Mouse (Mus musculus) midbrain, embryonic 13.5 days (tissue): Measurements from ENCODE around the gene Cacng8. TPM values are rescaled to one million over a fixed set of nuclear protein-coding genes. Genes with fewer than 3 reads are reported as not detected.

Experiments
- ATAC-seq: fragments of 200-750 bp; cut with Nextera tagmentation; 2 replicates; pipeline ENCODE4 v1.8.0; 2017; ENCODE audit warnings: mild to moderate bottlenecking, moderate TSS enrichment, moderate library complexity
- H3K27ac ChIP-seq: fragments of 300-500 bp; sonication (generic); 2 replicates; pipeline ENCODE4 v1.5.1; 2015; ENCODE audit warnings: inconsistent platforms, mild to moderate bottlenecking, moderate library complexity
- H3K27me3 ChIP-seq: fragments of 300-500 bp; sonication (generic); 2 replicates; pipeline ENCODE4 v1.6.1; 2015; ENCODE audit warnings: mild to moderate bottlenecking, inconsistent platforms
- H3K36me3 ChIP-seq: fragments of 300-500 bp; sonication (generic); 2 replicates; pipeline ENCODE4 v1.6.1; 2015; ENCODE audit warnings: mild to moderate bottlenecking, inconsistent platforms
- H3K4me1 ChIP-seq: fragments of 300-500 bp; sonication (generic); replicated peaks from 2 replicates; pipeline ENCODE4 v1.6.1; 2015; ENCODE audit warnings: inconsistent platforms
- H3K4me2 ChIP-seq: fragments of 300-500 bp; sonication (generic); replicated peaks from 2 replicates; pipeline ENCODE4 v1.6.1; 2015; ENCODE audit warnings: moderate library complexity, mild to moderate bottlenecking, inconsistent platforms
- H3K4me3 ChIP-seq: fragments of 300-500 bp; sonication (generic); replicated peaks from 2 replicates; pipeline ENCODE4 v1.5.1; 2015; ENCODE audit warnings: mild to moderate bottlenecking, inconsistent platforms
- H3K9ac ChIP-seq: fragments of 300-500 bp; sonication (generic); replicated peaks from 2 replicates; pipeline ENCODE4 v1.6.1; 2015; ENCODE audit warnings: mild to moderate bottlenecking, inconsistent platforms
- H3K9me3 ChIP-seq: fragments of 300-500 bp; sonication (generic); 2 replicates; pipeline ENCODE4 v1.6.1; 2016; ENCODE audit warnings: mild to moderate bottlenecking, inconsistent platforms
- WGBS: fragments of 180-500 bp; shearing (Covaris S2); methylation state at CpG from one replicate; pipeline ENCODE4 v1.1.7; 2015; 5-methylcytosine and 5-hydroxymethylcytosine counted together
- polyA plus RNA-seq: library from polyadenylated mRNA; unstranded; fragments of >200 nt; fragmentation: Nextera tagmentation; extraction: Ambion mirVana; gene quantifications from 2 replicates; pipeline ENCODE4 v1.2.1, GENCODE M21; 2015

The Cacng8 gene
- polyA plus RNA-seq, 1 experiment from 2014 or later: 13.9 TPM

DNA sequence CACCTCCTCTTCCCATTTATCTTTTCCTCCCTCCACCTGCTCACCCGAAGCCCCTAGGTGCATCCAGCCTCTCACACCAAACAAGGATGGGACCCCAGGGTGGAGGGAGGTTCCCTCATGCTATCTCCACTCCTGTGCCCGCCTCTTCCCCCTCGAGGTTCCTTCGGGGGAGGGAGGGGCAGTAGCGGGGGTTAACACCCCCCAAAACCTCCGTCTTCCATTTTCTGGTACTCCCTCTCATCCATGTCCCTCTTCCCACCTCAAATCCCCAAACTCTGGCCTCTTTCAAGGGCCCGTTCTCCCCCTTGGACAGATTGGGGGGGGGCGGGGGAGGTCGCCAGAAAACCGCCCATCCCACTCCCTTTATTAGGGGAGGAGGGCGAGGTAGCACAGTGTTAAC, 22.9 kb upstream of the Cacng8 start:
- Histone ChIP-seq H3K4me1 (peaks cover 12% of the 10 kb centered on the region), H3K4me3 (no peak overlapping the region), H3K4me2 (peak overlapping the region; percentile 11; the same call in 1 of the 2 replicates), H3K9ac (peak overlapping the region; percentile 24; the same call in 1 of the 2 replicates), H3K9me3 (no peaks in the 10 kb centered on the region), H3K36me3 (peaks cover 25% of the 10 kb centered on the region), H3K27me3 (peaks cover 19% of the 10 kb centered on the region; the same call in 1 of the 2 replicates), H3K27ac (no peak overlapping the region)
- 10% methylated on average over 11 of the region's 11 CpGs for WGBS
- ATAC-seq: no peak

DNA sequence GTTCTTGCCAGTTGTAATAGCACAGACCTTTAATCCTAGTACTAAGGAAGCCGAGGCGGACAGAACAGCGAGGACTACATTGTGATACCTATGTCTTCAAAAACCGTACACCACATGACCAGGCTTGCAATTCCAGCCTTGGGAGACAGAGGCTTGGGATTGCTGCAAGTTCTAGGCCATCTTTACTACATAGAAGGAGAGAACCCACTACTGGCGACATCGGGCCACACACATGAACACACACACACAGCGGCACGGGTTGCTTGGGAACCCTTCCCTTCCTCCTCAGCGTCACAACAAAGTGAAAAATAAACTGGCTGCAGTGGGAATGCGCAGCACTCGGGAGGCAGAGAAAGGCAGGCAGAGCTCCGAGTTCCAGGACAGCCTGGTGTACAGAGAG, 22.2 kb upstream of the Cacng8 start:
- H3K36me3 ChIP-seq: peaks cover 25% of the 10 kb centered on the region
- no peak overlapping the region for H3K9ac ChIP-seq
- 29% methylated on average over 12 of the region's 12 CpGs for WGBS
- 0 out of 2 replicates have a peak, but pooled peaks have one; percentile 28 for ATAC-seq
- H3K4me1 ChIP-seq: peaks cover 12% of the 10 kb centered on the region
- H3K27ac ChIP-seq: no peak overlapping the region
- no peak overlapping the region for H3K4me3 ChIP-seq
- H3K27me3 ChIP-seq: peaks cover 19% of the 10 kb centered on the region; the same call in 1 of the 2 replicates
- no peak overlapping the region for H3K4me2 ChIP-seq
- no peaks in the 10 kb centered on the region for H3K9me3 ChIP-seq

DNA sequence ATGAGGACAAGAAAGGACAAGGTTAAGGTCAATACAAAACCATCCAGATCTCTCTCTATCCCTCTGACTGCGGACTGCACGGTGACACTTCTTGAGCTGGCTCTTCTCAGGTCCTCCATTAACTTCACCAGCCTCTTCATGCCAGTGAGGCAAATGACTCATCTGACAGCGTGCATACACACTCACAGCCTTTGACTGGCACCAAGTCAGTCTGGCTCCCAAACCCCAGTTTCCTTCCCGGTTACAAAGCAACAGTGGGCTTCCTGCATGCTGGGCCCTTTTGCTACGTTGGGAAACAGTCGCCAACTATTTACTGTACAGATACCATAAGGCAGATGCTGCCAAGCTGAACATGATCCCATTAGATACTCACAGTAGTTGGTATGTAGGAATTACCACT, 21.3 kb upstream of the Cacng8 start:
- Histone ChIP-seq H3K9me3 (no peaks in the 10 kb centered on the region), H3K27me3 (peaks cover 19% of the 10 kb centered on the region; the same call in 1 of the 2 replicates), H3K4me3 (no peak overlapping the region), H3K4me2 (no peak overlapping the region), H3K36me3 (peaks cover 23% of the 10 kb centered on the region), H3K4me1 (peaks cover 12% of the 10 kb centered on the region), H3K9ac (no peak overlapping the region), H3K27ac (no peak overlapping the region)
- no peak for ATAC-seq
- WGBS: 77% methylated on average over 6 of the region's 6 CpGs

DNA sequence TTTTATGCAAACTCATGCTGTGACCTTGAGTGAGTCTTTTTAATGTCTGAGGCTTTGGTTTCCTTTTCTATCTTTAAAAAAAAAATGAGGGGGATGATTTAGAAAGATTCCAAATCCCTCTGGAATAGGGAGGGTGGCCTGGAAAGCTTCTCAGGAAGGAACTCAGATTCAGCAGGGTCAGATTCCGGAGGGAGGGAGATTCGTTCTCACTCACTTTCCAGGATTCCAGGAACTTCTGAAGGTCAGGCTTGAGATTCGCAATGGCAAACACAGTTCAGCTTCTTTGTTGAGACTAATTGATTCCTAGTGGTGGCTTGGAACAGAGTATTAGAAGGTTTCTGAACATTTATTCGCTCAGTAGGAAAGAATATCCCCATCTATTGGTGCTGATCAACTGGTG, 20.1 kb upstream of the Cacng8 start:
- Histone ChIP-seq H3K9ac (no peak overlapping the region), H3K4me1 (peaks cover 12% of the 10 kb centered on the region), H3K9me3 (no peaks in the 10 kb centered on the region), H3K36me3 (peaks cover 11% of the 10 kb centered on the region), H3K4me2 (no peak overlapping the region), H3K27ac (no peak overlapping the region), H3K27me3 (peaks cover 14% of the 10 kb centered on the region; the same call in 1 of the 2 replicates), H3K4me3 (no peak overlapping the region)
- 58% methylated on average over 4 of the region's 4 CpGs for WGBS
- ATAC-seq: no peak

DNA sequence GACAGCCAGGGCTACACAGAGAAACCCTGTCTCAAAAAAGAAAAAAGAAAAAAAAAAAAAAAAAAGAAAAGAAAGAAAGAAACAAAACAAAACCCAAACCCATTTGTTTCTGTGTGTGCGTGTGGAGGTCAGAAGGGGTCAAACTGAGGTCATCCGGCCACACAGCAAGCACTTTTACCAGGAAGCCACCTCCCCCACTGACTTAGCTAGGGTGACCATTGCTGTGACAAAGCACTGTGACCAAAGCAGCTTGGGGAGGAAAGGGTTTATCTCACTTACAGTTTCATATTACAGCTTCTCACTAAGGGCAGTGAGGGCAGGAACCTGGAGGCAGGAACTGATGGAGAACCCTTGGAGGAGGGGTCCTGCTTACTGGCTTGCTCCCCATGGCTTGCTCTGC, 18.1 kb upstream of the Cacng8 start:
- no peak overlapping the region for H3K27ac ChIP-seq
- H3K4me3 ChIP-seq: no peak overlapping the region
- H3K36me3 ChIP-seq: no peaks in the 10 kb centered on the region

DNA sequence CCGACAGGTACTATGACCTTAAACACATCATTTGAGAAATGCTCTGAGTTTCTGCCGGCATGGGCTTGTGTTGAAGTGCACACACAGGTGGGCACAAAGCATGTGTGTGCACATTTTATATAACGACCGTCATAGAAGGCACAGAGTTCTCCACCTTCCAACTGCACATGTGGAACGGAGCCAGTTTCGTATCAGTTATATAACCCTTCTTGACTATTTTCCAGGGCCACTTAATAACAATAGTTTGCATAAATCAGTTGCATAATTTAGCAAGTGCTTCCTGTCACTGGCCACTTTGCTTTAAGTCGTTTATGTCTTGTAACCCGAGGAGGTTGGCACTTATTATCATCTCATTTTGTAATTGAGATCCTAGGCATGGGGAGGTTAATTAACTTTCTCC, 16.7 kb upstream of the Cacng8 start:
- WGBS: 85% methylated on average over 8 of the region's 8 CpGs
- Histone ChIP-seq H3K4me2 (no peak overlapping the region), H3K36me3 (no peaks in the 10 kb centered on the region), H3K4me1 (no peaks in the 10 kb centered on the region), H3K4me3 (no peak overlapping the region), H3K27ac (no peak overlapping the region), H3K27me3 (no peaks in the 10 kb centered on the region), H3K9ac (no peak overlapping the region), H3K9me3 (no peaks in the 10 kb centered on the region)
- no peak for ATAC-seq

More for the DNA sequence above, 18.1 kb upstream of the Cacng8 start:
- Histone ChIP-seq H3K9ac (no peak overlapping the region), H3K4me1 (peaks cover 4% of the 10 kb centered on the region), H3K27me3 (no peaks in the 10 kb centered on the region), H3K4me2 (no peak overlapping the region), H3K9me3 (no peaks in the 10 kb centered on the region)
- WGBS: 86% methylated on average over 2 of the region's 2 CpGs
- no peak for ATAC-seq

DNA sequence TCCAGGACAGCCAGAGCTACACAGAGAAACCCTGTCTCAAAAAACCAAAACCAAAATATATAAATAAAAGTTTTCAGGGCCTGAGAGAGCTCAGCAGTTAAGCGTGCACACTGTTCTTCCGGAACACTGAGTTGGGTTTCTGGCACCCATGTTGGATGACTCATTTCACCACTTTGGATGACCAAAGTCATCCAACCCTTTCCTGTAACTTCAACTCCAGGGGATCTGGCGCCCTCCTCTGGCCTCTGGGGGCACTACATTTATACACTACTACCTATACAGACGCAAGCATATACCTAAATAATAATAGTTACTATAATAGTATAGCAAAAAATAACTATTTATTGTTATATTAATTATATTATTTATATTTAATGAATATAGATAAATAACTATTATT, 13.7 kb upstream of the Cacng8 start:
- H3K9me3 ChIP-seq: no peaks in the 10 kb centered on the region
- H3K36me3 ChIP-seq: no peaks in the 10 kb centered on the region
- no peak for ATAC-seq
- no peak overlapping the region for H3K4me2 ChIP-seq
- H3K27ac ChIP-seq: no peak overlapping the region
- H3K4me1 ChIP-seq: no peaks in the 10 kb centered on the region
- H3K4me3 ChIP-seq: no peak overlapping the region
- H3K9ac ChIP-seq: no peak overlapping the region
- WGBS: 53% methylated on average over 4 of the region's 4 CpGs
- no peaks in the 10 kb centered on the region for H3K27me3 ChIP-seq

DNA sequence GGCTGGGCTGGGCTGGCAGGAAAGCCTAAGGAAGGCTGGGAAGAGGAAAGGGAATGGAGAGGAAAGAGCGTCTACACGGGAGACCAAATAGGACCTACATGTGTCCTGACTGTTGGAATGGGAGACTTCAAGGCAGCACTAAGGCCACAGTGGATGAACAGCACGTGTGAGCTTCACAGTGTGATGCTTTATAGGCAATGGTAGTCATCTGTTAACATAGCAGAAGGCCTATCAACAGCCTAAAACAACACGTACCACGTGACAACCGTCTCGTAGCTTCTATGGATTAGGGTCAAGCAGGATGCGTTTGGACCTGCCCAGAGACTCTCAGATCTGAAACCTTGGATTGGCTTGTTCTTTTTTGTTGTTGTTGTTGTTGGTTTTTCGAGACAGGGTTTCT, 8.4 kb upstream of the Cacng8 start:
- Histone ChIP-seq H3K4me3 (no peak overlapping the region), H3K27ac (no peak overlapping the region), H3K4me2 (no peak overlapping the region), H3K9ac (no peak overlapping the region), H3K4me1 (0 out of 2 replicates have a peak, but pooled peaks cover 4% of the 10 kb centered on the region), H3K36me3 (no peaks in the 10 kb centered on the region), H3K27me3 (no peaks in the 10 kb centered on the region), H3K9me3 (no peaks in the 10 kb centered on the region)
- WGBS: 84% methylated on average over 9 of the region's 9 CpGs
- ATAC-seq: no peak

DNA sequence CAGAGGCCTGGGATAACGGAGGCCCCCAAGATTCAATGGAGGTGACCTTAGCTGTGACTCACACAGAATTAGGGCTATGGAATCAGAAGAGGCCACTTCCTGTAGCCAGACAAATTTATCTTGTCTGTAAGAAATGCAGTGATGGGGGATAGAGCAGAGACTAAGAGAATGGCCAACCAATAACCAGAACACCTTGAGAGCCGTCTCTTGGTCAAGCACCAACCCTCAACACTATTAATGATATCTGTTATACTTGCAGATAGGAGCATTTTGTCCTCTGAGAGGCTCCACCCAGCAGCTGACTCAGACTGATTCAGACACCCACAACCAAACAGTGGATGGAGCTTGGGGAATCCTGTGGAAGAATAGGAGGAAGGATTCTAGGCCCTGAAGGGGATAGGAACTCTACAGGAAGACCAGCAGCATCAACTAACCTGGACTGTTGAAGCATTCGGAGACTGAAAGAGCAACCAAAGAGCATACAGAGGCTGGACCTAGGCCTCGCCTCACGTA, 5.6 kb upstream of the Cacng8 start:
- H3K36me3 ChIP-seq: no peaks in the 10 kb centered on the region
- no peak overlapping the region for H3K4me2 ChIP-seq
- ATAC-seq: no peak
- H3K4me1 ChIP-seq: peaks cover 23% of the 10 kb centered on the region
- no peaks in the 10 kb centered on the region for H3K27me3 ChIP-seq
- H3K27ac ChIP-seq: no peak overlapping the region
- no peaks in the 10 kb centered on the region for H3K9me3 ChIP-seq
- no peak overlapping the region for H3K9ac ChIP-seq
- 93% methylated on average over 5 of the region's 5 CpGs for WGBS
- no peak overlapping the region for H3K4me3 ChIP-seq

DNA sequence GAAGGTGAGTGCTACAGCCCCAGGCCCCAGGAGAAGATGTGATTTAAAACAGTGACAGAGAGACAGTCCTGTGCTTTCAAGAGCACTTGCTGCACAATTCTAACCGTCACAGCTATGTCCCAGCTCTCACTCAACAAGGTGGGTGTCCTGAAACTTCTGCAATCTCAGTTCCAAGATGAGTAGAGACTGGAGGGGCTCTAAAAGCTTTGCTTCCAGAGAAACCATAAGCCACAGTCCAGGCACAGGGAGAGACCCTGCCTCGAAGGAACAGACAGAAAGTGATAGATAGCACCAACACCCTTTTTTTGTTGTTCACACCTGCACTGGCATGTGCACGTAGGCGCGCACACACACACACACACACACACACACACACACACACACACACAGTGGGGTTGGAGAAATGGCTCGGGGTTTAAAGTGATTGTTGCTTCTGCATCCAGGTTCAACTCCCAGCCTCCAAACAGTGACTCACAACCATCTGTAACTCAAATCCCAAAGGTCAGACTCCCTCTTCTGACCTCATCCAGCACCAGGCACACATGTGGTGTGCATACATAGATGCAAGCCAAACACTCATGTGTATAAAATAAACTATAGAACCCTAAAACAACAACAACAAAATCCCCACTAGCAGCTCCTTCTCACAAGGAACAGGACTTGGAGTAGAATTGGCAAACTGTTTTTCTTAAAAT, 4.3 kb upstream of the Cacng8 start:
- Histone ChIP-seq H3K27me3 (no peaks in the 10 kb centered on the region), H3K36me3 (no peaks in the 10 kb centered on the region), H3K4me2 (no peak overlapping the region), H3K27ac (no peak overlapping the region), H3K4me1 (peaks cover 26% of the 10 kb centered on the region), H3K9ac (no peak overlapping the region), H3K4me3 (no peak overlapping the region), H3K9me3 (no peaks in the 10 kb centered on the region)
- ATAC-seq: no peak
- 89% methylated on average over 6 of the region's 6 CpGs for WGBS

DNA sequence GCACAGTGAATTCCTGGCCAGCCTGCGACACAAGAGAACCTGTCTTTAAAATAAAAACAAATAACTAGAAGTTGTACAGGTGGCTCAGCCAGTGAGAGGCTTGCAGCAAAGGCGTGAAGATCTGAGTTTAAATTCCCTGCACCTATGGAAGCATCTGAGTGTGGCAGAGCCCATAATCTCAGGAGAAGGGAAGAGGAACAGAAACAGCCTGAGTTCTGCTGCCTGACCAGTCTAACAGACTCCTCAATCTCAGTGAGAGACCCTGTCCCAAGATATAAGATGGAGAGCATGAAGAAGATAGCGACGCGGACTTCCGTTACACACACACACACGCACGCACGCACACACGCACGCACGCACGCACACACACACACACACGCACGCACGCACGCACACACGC, 2.7 kb upstream of the Cacng8 start:
- no peaks in the 10 kb centered on the region for H3K9me3 ChIP-seq
- H3K4me1 ChIP-seq: peaks cover 41% of the 10 kb centered on the region
- ATAC-seq: no peak
- no peak overlapping the region for H3K9ac ChIP-seq
- peak overlapping the region; percentile 80 for H3K4me2 ChIP-seq
- H3K4me3 ChIP-seq: no peak overlapping the region
- H3K36me3 ChIP-seq: no peaks in the 10 kb centered on the region
- WGBS: 91% methylated on average over 18 of the region's 18 CpGs
- H3K27me3 ChIP-seq: no peaks in the 10 kb centered on the region
- H3K27ac ChIP-seq: no peak overlapping the region

DNA sequence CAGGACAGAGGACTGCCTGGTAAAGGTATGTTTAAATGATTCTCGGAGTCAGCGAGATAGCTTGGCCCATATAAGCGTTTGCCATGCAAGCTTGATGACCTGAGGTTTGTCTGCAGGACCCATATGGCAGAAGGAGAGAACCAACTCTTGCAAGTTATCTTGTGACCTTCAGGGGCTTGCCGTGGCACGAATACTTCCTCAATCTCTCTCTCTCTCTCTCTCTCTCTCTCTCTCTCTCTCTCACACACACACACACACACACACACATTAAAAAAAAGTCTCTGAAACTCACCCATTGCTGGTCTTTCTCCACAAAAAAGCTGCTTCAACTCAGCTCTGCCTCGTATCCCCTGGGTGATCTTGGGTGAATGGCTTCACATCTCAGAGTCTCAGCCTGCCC, 1.6 kb upstream of the Cacng8 start:
- no peak for ATAC-seq
- H3K4me3 ChIP-seq: peak overlapping the region; percentile 60; the same call in 1 of the 2 replicates
- no peak overlapping the region for H3K9ac ChIP-seq
- peak overlapping the region; percentile 80 for H3K4me2 ChIP-seq
- no peaks in the 10 kb centered on the region for H3K9me3 ChIP-seq
- H3K27ac ChIP-seq: no peak overlapping the region
- no peaks in the 10 kb centered on the region for H3K27me3 ChIP-seq
- peaks cover 52% of the 10 kb centered on the region for H3K4me1 ChIP-seq
- H3K36me3 ChIP-seq: peaks cover under 1% of the 10 kb centered on the region
- WGBS: 71% methylated on average over 6 of the region's 6 CpGs
